Mouse (Mus musculus) activated CD4-positive, CD25-positive, alpha-beta regulatory T cell, adult 4 months (primary cell): ENCODE measurements around the gene Tas2r131. TPM values are rescaled to one million over a fixed set of nuclear protein-coding genes. Genes with fewer than 3 reads are reported as not detected.
"Not testable (repeated sequence)": the region's sequence is repeated elsewhere in the genome, so short reads cannot be mapped to it uniquely, and the experiment has no call there.

ENCODE experiments used
- ATAC-seq: one replicate; pipeline ENCODE4 v1.8.0; 2017
- polyA plus RNA-seq, 2 experiments: library from polyadenylated mRNA; unstranded; fragments of 100-300 nt; shearing (Covaris generic); gene quantifications; one replicate each; pipeline ENCODE4 v1.2.1; 2017

Gene Tas2r131
- polyA plus RNA-seq = not detected

GRCm38 (mm10) chr6:132957819-132958218 is at the start of gene Tas2r131:
TSS of gene Tas2r131 (minus strand) at chr6:132957919.
- no peak for ATAC-seq

- no peak for ATAC-seq
Observed at GRCm38 (mm10) chr6:132980865-132981264, 23.1 kb upstream of the Tas2r131 start, which contains the start of gene Tas2r109. TSS of gene Tas2r109 (minus strand) at chr6:132980965.

- no peak for ATAC-seq
Observed at GRCm38 (mm10) chr6:132950802-132951201, 6.9 kb downstream of the Tas2r131 start, which contains the start of gene Tas2r129. TSS of gene Tas2r129 (plus strand) at chr6:132951102.

- ATAC-seq = not testable (repeated sequence)
Observed at GRCm38 (mm10) chr6:132941376-132941775, 16.3 kb downstream of the Tas2r131 start.

GRCm38 (mm10) chr6:132909351-132909750 is 48.4 kb downstream of the Tas2r131 start, which contains the start of gene Tas2r125:
TSS of gene Tas2r125 (plus strand) at chr6:132909651.
- ATAC-seq = no peak

Other genes with a start within 250 kb of the Tas2r131 start
- gene Tas2r122, start 246.0 kb downstream of the Tas2r131 start, polyA plus RNA-seq = not detected
- gene Tas2r115, start 219.9 kb downstream of the Tas2r131 start, polyA plus RNA-seq = not detected
- gene Tas2r124, start 203.2 kb downstream of the Tas2r131 start, polyA plus RNA-seq = not detected
- not detected for gene Tas2r102, start 195.8 kb downstream of the Tas2r131 start, polyA plus RNA-seq
- gene Tas2r136, start 179.8 kb downstream of the Tas2r131 start, polyA plus RNA-seq = not detected
- gene Tas2r117, start 155.1 kb downstream of the Tas2r131 start, polyA plus RNA-seq = not detected
- gene Tas2r123, start 110.8 kb downstream of the Tas2r131 start, polyA plus RNA-seq = not detected
- not detected for gene Tas2r116, start 102.5 kb downstream of the Tas2r131 start, polyA plus RNA-seq
- gene Tas2r110, start 89.9 kb downstream of the Tas2r131 start, polyA plus RNA-seq = not detected
- not detected for gene Tas2r113, start 64.9 kb downstream of the Tas2r131 start, polyA plus RNA-seq
- not detected for gene Tas2r125, start 48.3 kb downstream of the Tas2r131 start, polyA plus RNA-seq
- gene Tas2r129, start 6.8 kb downstream of the Tas2r131 start, polyA plus RNA-seq = not detected
- not detected for gene Tas2r109, start 23.0 kb upstream of the Tas2r131 start, polyA plus RNA-seq
- not detected for gene Tas2r103, start 79.2 kb upstream of the Tas2r131 start, polyA plus RNA-seq
- not detected for gene Tas2r140, start 97.9 kb upstream of the Tas2r131 start, polyA plus RNA-seq
- gene Smim10l1, start 147.0 kb upstream of the Tas2r131 start, polyA plus RNA-seq = 10 to 100 TPM; 13.2 to 21.0 TPM